Mouse (Mus musculus): Measurements from ENCODE around the gene Foxp2.

DNA sequence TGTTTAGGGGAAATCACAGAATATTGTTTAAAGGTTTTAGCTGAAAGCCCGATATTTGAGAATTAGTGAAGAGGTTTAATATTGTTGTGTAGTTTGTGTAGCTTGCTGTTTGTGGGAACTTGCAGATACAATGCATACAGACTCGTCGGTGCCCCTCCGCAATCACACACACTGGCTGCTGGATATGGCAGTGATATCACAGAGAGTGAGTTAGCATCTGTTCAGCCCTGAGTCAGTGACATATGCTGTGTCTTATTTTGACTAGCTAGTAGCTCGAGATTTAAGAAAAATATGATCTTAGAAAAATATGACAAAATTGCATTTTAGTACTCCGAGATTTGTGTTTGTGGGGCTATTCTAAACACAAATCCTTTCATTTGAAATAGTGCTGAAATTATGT lies 49.9 kb downstream of the Foxp2 start:
- TF ChIP-seq CTCF (IDR thresholded peaks at IDR 0.05; ENCODE audit: borderline replicate concordance, extremely low read depth, insufficient read depth, insufficient read length) (no peak), POLR2A (IDR thresholded peaks at IDR 0.05; ENCODE audit: borderline replicate concordance, extremely low read depth, insufficient read depth, insufficient read length, poor library complexity, severe bottlenecking) (no peak)

Data from brain, embryonic 14.5 days (tissue).